Mouse (Mus musculus) bone marrow, adult 2 months (tissue): ENCODE results near the gene Ccdc71. TPM values are rescaled to one million over a fixed set of nuclear protein-coding genes. Genes with fewer than 3 reads are reported as not detected.

ENCODE experiments used
- H3K27ac ChIP-seq: fragments of 200-500 bp; 2 replicates; pipeline ENCODE4 v1.5.1; 2012; ENCODE audit warnings: low read depth, mild to moderate bottlenecking, control low read depth, inconsistent platforms, low read length; ENCODE audit not compliant: control insufficient read depth, poor library complexity, insufficient read depth
- H3K4me1 ChIP-seq: fragments of 200-500 bp; 2 replicates; pipeline ENCODE4 v1.6.1; 2011; ENCODE audit warnings: low read length; ENCODE audit not compliant: control insufficient read depth, insufficient read depth
- H3K4me3 ChIP-seq: fragments of 200-500 bp; replicated peaks from 2 replicates; pipeline ENCODE3; 2011; ENCODE audit warnings: mild to moderate bottlenecking, low read depth, low read length, control low read depth; ENCODE audit not compliant: control insufficient read depth
- CTCF ChIP-seq: fragments of 200-500 bp; IDR thresholded peaks from 2 replicates; pipeline ENCODE4 v1.5.1; 2011; ENCODE audit warnings: low read length, control low read depth; ENCODE audit not compliant: control insufficient read depth, insufficient read depth
- POLR2A ChIP-seq: fragments of 200-500 bp; IDR thresholded peaks from 2 replicates; pipeline ENCODE4 v1.6.1; 2011; ENCODE audit warnings: low read depth, mild to moderate bottlenecking, control low read depth, low read length, borderline replicate concordance; ENCODE audit not compliant: control insufficient read depth
- WGBS: fragments of 180-500 bp; shearing (Covaris S2); methylation state at CpG from one replicate; pipeline ENCODE4 v1.1.7; 2018; 5-methylcytosine and 5-hydroxymethylcytosine counted together
- polyA plus RNA-seq: library from polyadenylated mRNA; stranded (reverse); fragments of >200 nt; gene quantifications from 2 replicates; pipeline ENCODE4 v1.2.4, GENCODE M21; 2011; ENCODE audit warnings: low replicate concordance; ENCODE audit not compliant: missing spikeins, insufficient read depth, insufficient read length

The Ccdc71 gene
- polyA plus RNA-seq, 1 experiment, result 12.3 TPM

DNA sequence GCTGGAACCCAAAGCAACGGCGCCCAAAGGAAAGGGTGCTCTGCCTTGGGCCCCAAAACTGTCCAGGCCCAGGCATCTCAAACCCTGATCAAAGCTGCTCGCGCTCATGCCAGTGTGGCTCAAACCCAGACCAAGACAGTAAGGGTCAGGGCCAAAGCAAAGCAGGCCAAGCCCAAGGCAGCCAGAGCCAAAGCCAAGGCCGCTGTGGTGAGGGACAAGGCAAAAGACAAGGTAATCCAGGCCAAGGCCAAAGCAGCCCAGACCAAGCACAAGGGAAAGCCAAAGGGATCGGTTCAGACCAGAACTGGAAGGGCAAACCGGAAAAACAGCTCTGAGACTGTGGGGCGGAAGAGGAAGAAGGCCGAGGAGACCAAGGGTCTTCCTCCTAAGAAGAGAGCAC is 3.4 kb downstream of the Ccdc71 start:
- Histone ChIP-seq H3K4me3 (no peak overlapping the region), H3K27ac (no peak overlapping the region), H3K4me1 (peaks cover 2% of the 10 kb centered on the region)
- TF ChIP-seq POLR2A, result no peak
- no peak for TF ChIP-seq CTCF
- WGBS, result 95% methylated on average over 9 of the region's 9 CpGs

DNA sequence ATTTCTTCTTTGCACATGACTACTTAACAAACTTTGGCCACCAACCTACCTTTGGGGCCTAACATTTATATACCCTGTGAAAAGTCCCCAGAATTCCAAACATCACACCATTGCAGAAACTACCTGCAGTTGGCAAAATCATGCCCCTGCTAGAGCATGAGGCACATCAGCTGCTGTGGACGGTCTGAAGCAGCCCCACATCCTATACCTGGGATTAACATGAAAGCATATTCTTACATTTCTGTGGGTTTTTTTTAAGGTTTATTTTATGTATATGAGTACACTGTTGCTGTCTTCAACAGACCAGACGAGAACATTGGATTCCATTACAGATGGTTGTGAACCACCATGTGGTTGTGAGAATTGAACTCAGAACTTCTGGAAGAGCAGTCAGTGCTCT is 5.9 kb downstream of the Ccdc71 start:
- TF ChIP-seq POLR2A (no peak), CTCF (no peak)
- no peak overlapping the region for H3K27ac ChIP-seq
- no peak overlapping the region for H3K4me3 ChIP-seq
- peaks cover 2% of the 10 kb centered on the region for H3K4me1 ChIP-seq
- 90% methylated on average over 2 of the region's 2 CpGs for WGBS

DNA sequence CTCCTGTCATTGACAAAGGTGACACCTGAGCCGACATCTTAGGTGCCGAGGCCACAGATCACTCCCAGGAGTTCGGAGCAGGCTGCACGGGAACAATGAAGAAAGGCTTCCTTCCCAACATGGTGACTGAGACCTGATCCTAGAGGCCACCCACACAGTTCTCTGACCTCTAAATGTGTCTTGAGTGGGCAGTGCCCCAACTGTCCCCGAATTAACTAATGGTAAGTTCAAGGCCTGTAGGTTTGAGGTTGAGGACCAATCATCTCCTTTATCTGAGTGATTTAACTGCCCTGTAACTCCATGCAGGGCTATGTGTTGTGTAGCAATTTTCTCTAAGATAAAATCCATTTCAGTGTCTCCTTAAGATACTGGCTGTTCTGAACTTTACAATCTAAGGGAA is 9.1 kb downstream of the Ccdc71 start:
- Histone ChIP-seq H3K4me1 (no peaks in the 10 kb centered on the region), H3K4me3 (no peak overlapping the region), H3K27ac (no peak overlapping the region)
- TF ChIP-seq CTCF, result no peak
- TF ChIP-seq POLR2A, result no peak
- WGBS, result 83% methylated on average over 5 of the region's 5 CpGs

DNA sequence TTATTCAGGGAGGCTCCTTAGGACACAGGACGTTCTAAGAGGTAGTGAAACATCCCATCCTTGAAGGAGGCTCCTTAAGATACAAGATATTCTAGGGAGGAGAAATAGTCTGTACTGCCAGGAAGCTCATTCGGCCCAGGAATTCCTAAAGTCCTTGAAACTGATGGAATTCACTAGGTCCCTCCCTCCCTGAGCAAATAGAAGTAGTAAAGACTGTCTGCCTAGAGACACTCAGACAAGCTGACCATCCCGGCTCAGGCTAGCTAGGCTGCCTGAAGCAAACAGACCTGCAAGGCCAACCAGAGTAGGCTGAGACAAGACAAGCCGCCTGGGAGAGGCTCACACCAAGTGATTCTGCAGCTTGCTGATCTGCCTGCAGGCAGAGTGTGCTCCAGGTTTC is 9.5 kb downstream of the Ccdc71 start:
- Histone ChIP-seq H3K4me3 (no peak overlapping the region), H3K4me1 (no peaks in the 10 kb centered on the region), H3K27ac (no peak overlapping the region)
- no peak for TF ChIP-seq CTCF
- TF ChIP-seq POLR2A, result no peak
- WGBS, result 80% methylated on average over 4 of the region's 4 CpGs

DNA sequence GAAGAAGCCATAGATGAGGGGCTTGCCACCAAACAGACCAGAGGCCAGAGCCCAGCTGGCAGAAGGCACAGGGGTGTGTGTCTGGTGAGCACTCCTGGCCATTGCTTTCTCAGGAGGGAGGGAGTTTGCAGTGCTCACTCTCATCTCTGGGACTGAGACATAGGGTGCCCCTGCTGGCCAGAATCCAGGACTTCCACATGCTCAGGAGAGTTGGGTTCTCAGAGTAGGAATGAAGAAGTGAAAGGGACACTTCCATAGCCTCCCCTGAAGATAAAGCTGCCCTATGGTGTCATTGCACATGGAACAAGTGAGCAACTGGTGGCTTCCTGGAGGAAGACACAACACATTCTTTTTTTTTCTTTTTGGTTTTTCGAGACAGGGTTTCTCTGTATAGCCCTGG is 14.2 kb downstream of the Ccdc71 start:
- 33% methylated on average over 1 of the region's 1 CpGs for WGBS
- Histone ChIP-seq H3K4me1 (no peaks in the 10 kb centered on the region), H3K27ac (no peak overlapping the region), H3K4me3 (no peak overlapping the region)
- TF ChIP-seq POLR2A (no peak), CTCF (no peak)

DNA sequence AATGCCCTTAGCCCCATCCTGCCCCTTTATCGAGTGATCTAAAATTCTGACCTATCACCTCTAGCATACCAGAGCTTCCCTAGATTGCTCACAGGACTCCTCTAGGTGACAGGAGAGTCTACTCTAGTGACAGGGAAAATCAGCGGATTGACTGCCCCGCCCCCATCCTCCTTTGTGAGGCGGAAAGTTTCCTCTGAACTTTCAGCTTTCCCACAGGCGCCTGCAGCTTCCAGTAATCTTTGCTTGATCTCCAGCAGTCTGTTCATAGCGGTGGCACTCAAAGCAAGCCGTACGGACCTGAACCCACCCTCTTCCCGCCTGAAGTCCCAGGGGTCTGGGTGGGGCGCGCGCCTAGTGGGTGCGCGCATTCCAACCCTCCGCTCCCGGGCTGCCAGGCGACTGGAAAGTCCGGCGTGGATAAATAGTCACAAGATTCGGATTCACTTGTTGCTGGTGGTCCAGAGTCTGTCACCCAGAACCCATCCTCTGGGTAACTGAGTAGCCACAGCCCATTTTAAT is 18.4 kb downstream of the Ccdc71 start:
- Histone ChIP-seq H3K27ac (no peak overlapping the region), H3K4me3 (no peak overlapping the region), H3K4me1 (no peaks in the 10 kb centered on the region)
- WGBS, result under 1% methylated on average over 20 of the region's 20 CpGs
- TF ChIP-seq POLR2A (no peak), CTCF (no peak)

DNA sequence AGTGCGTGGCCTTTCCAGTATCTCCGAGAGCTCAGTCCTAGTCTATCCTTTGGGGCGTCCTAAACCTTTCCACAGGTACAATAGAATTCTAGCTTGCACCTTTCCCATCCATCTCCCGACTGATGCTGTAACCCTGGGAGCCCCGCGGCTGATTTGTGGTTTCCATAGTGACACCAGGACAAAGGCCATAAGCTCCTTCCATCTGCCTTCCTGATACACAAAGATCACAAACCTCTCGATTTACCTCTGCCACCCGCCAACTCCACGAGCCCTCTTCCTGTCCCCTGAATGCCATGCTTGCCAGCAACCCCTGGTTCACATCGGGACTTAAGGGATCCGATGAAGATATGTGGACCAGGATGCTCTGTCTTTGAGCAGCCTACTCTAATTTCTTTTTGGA is 18.9 kb downstream of the Ccdc71 start:
- no peak overlapping the region for H3K4me3 ChIP-seq
- no peak for TF ChIP-seq POLR2A
- no peak for TF ChIP-seq CTCF
- H3K27ac ChIP-seq, result no peak overlapping the region
- no peaks in the 10 kb centered on the region for H3K4me1 ChIP-seq
- 38% methylated on average over 11 of the region's 11 CpGs for WGBS

DNA sequence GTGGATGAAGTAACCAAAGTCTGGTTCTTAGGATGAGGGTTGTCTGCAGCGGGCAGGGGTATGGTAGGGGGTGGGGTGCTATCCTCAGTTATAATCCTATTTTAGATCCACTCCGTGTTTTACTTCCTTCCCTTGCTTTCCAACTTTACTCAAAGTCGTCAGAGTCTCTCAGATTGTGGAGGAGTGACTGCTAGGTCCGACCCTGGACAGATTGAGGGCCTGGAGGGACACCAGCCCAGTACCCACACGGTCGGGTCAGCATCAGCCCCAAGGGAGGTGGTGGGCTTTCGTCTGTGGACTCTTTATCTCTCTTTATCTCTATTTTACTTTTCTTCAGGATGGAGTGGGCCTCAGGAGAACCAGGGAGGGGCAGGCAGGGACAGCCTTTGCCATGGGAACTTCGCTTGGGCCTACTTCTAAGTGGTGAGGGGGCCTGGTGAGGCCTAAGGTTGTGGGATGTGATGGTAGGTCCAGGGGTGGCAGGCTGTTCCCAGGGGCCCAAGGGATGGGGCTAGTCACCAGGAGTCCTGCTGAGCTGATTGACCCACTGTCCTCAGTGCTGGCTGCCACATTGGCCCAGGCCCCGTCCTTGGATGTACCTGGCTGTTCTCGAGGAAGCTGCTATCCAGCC is 19.5 kb downstream of the Ccdc71 start, which contains the start of gene Lamb2:
Gene Lamb2 (plus strand): TSS at position 16 of the 631 bp plus-strand sequence.
- Histone ChIP-seq H3K27ac (no peak within 1 kb of the TSS), H3K4me1 (no peaks in the 10 kb centered on the region), H3K4me3 (no peak within 1 kb of the TSS)
- WGBS, result 43% methylated on average over 10 of the region's 10 CpGs
- no peak for TF ChIP-seq POLR2A
- no peak for TF ChIP-seq CTCF

DNA sequence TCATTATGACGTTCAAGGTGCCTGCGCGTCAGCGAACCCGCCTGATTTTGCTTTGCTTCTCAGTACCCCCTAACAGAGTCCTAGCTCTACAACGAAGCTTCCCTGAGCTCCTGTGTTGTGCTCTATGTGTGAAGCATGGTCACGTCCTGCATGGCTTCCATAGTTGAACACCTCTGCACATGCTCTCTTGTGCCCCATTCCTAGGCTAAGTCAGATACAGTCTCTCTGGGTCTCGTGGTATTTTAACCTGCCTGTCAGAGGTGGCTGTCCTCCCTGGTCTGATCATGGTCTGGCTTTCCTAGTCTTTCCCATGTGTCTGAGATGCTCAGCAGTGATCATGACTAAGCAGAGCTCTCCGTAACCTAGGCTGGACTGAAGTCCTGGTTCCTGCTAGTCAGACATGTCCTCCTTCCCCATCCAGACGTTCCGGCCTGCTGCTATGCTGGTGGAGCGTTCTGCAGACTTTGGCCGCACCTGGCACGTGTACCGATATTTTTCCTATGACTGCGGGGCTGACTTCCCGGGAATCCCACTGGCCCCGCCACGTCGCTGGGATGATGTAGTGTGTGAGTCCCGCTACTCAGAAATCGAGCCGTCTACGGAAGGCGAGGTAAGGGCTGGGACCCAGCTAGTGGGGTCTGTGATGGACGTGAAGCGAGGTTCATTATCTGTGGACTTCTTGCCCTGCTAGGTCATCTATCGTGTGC is 20.6 kb downstream of the Ccdc71 start:
- Histone ChIP-seq H3K4me1 (no peaks in the 10 kb centered on the region), H3K4me3 (no peak overlapping the region), H3K27ac (no peak overlapping the region)
- WGBS, result 90% methylated on average over 28 of the region's 28 CpGs
- TF ChIP-seq POLR2A, result no peak
- TF ChIP-seq CTCF, result no peak
